Mouse (Mus musculus) frontal cortex, postnatal 10 days (tissue): ENCODE measurements at regions not wholly inside any gene's neighbourhood (a gene's known extent, or its start where the extent isn't known, plus 50 kb on each side); places are given as distances from the start of the nearest gene placed in this dataset.

Experiments
- DNase-seq, 2 experiments: peaks; one replicate each; pipeline ENCODE4 v3.0.0; 2022; ENCODE audit warnings: low spot score in 2 of 2, mixed read lengths in 1 of 2

GRCm38 (mm10) chr11:63287766-63288165, 159.0 kb downstream of the Pmp22 start:
- DNase-seq, result no peak

GRCm38 (mm10) chr11:63290618-63291017, 161.8 kb downstream of the Pmp22 start:
- DNase-seq, result no peak

GRCm38 (mm10) chr11:63293485-63293884, 164.7 kb downstream of the Pmp22 start:
- DNase-seq, result no peak

- no peak for DNase-seq
Measured at GRCm38 (mm10) chr11:63294476-63294875, 165.7 kb downstream of the Pmp22 start.

GRCm38 (mm10) chr11:63296476-63296875, 167.7 kb downstream of the Pmp22 start:
- DNase-seq, result no peak

- DNase-seq, result no peak
Measured at GRCm38 (mm10) chr11:63299712-63300581, 171.2 kb downstream of the Pmp22 start.

GRCm38 (mm10) chr11:63325166-63325565, 196.4 kb downstream of the Pmp22 start:
- no peak for DNase-seq

GRCm38 (mm10) chr11:63326864-63327263, 198.1 kb downstream of the Pmp22 start:
- no peak for DNase-seq

- DNase-seq, result no peak
Measured at GRCm38 (mm10) chr11:63337503-63337902, 208.7 kb downstream of the Pmp22 start.

- no peak for DNase-seq
Measured at GRCm38 (mm10) chr11:63338277-63338676, 209.5 kb downstream of the Pmp22 start.

- DNase-seq, result no peak
Measured at GRCm38 (mm10) chr11:63345653-63346052, 216.9 kb downstream of the Pmp22 start.

- no peak for DNase-seq
Measured at GRCm38 (mm10) chr11:63350123-63350696, 221.4 kb downstream of the Pmp22 start.

GRCm38 (mm10) chr11:63351999-63352398, 223.2 kb downstream of the Pmp22 start:
- no peak for DNase-seq

GRCm38 (mm10) chr11:63352990-63353389, 224.2 kb downstream of the Pmp22 start:
- no peak for DNase-seq

GRCm38 (mm10) chr11:63353671-63354070, 224.9 kb downstream of the Pmp22 start:
- no peak for DNase-seq

- DNase-seq, result no peak
Measured at GRCm38 (mm10) chr11:63357772-63358344, 229.1 kb downstream of the Pmp22 start.

- no peak for DNase-seq
Measured at GRCm38 (mm10) chr11:63367756-63368265, 239.0 kb downstream of the Pmp22 start.

GRCm38 (mm10) chr11:63369475-63369874, 240.7 kb downstream of the Pmp22 start:
- no peak for DNase-seq

GRCm38 (mm10) chr11:63376311-63376710, 247.5 kb downstream of the Pmp22 start:
- no peak for DNase-seq

- DNase-seq, result no peak
Measured at GRCm38 (mm10) chr11:63376991-63377390, 248.2 kb downstream of the Pmp22 start.

- no peak for DNase-seq
Measured at GRCm38 (mm10) chr11:63388247-63388646, 259.5 kb downstream of the Pmp22 start.

GRCm38 (mm10) chr11:63391478-63391877, 262.7 kb downstream of the Pmp22 start:
- DNase-seq, result no peak

- DNase-seq, result no peak
Measured at GRCm38 (mm10) chr11:63392378-63392777, 263.6 kb downstream of the Pmp22 start.
